Mouse (Mus musculus): Measurements from ENCODE around the gene Nucks1.

DNA sequence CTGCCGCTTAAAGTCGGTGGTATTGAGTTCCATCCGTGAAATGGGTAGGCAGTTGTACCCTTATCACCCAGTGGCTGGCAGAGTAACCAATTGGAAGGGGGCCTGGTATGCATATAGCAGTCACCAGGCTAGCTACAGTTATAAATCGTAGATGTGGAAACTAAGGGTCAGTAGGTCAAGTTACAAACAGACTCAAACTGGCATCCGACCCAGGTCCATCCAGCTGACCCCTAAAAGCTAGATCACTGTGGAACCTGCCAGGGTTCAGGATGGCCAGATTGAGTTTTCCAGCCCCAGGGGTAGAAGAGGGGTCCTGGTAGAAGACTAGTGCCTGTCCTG, 60.0 kb downstream of the Nucks1 start:
- TF ChIP-seq CTCF (IDR thresholded peaks at IDR 0.05; ENCODE audit: borderline replicate concordance, insufficient read depth, low read length) = no peak
- TF ChIP-seq POLR2A (IDR thresholded peaks at IDR 0.05; ENCODE audit: low read depth, low read length) = no peak

Data from embryonic fibroblast, embryonic 13.5 days (primary cell).